Mouse (Mus musculus) spleen, postnatal 10 days (tissue): ENCODE results near the gene Olfr985.

ENCODE experiments used
- DNase-seq, 2 experiments: peaks; one replicate each; pipeline ENCODE4 v3.0.0; 2021 to 2022; ENCODE audit warnings: low spot score in 2 of 2

Gene Olfr985

GRCm38 (mm10) chr9:40130084-40130483 is at the start of gene Olfr985:
Gene Olfr985 (minus strand): TSS chr9:40130184.
- DNase-seq = no peak

- no peak for DNase-seq
These were observed 47.0 kb upstream of the Olfr985 start for GRCm38 (mm10) chr9:40177017-40177416.

GRCm38 (mm10) chr9:40166446-40166845 is 36.5 kb upstream of the Olfr985 start:
- DNase-seq = no peak

GRCm38 (mm10) chr9:40155118-40155644 is 25.2 kb upstream of the Olfr985 start:
- DNase-seq = no peak

GRCm38 (mm10) chr9:40141544-40141943 is 11.6 kb upstream of the Olfr985 start:
- no peak for DNase-seq

GRCm38 (mm10) chr9:40139484-40139883 is 9.5 kb upstream of the Olfr985 start:
- DNase-seq = no peak

GRCm38 (mm10) chr9:40136987-40137688 is 7.2 kb upstream of the Olfr985 start:
- no peak for DNase-seq

GRCm38 (mm10) chr9:40130556-40130955 is 572 bp upstream of the Olfr985 start:
- no peak for DNase-seq

GRCm38 (mm10) chr9:40117287-40117659 is 12.7 kb downstream of the Olfr985 start:
- no peak for DNase-seq

- peak in 1 of 2 experiments; percentile 19 for DNase-seq
These were observed 13.2 kb downstream of the Olfr985 start for GRCm38 (mm10) chr9:40116645-40117286.

GRCm38 (mm10) chr9:40114106-40114505 is 15.9 kb downstream of the Olfr985 start, which contains the start of gene Olfr984:
Gene Olfr984 (minus strand): TSS chr9:40114206.
- DNase-seq = no peak

- DNase-seq = no peak
These were observed 35.2 kb downstream of the Olfr985 start for GRCm38 (mm10) chr9:40094769-40095168.

- DNase-seq = no peak
These were observed 36.5 kb downstream of the Olfr985 start, which contains the start of gene Olfr983 for GRCm38 (mm10) chr9:40093495-40093894. Gene Olfr983 (minus strand): TSS chr9:40093595.
